Mouse (Mus musculus): ENCODE data around the gene Acp4.
"Not testable (repeated sequence)": the region's sequence is repeated elsewhere in the genome, so short reads cannot be mapped to it uniquely, and the experiment has no call there.

Gene Acp4

DNA sequence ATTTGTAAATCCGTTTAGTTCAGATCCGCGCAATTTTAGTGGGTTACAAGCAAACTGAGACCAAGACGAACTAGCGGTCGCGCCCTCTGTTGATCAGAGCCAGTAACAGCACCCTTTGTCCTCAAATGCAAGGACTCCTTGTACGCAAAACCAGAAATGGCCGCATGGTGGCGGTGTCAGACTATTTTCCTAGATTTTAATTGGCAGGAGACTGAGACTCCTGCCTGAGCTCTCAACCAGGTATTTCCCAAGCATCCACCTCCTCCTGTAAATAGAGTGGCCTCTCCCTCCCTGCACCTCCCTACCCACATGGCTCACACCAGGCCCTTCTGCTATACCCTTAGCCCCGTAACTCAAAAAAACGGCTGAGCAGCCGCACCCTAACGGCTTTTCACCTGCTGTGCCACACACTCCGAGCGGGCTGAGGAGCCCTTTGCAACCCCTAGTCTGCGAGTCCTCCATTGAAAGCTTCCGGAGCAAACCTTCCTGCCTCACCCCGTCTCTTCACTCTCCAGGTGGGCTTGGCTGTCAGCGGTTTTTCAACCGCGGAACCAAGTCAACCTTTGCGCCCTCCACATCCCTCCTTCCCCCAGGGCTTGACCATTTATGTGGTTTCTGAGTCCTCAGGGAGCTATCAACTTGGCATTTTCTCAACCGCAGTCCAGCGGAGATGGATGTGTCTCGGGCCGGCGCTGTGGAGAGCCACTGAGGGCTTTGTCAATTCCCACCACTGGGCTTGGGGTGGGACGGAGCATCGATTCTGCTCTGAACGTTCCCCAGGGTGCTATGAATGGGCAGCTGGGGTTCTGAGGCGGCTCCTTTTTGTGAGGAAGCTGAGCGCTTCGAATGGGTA lies 5.8 kb upstream of the Acp4 start:
- DNase-seq (ENCODE audit: low spot score in 2 of 2): peak; percentile 99

DNA sequence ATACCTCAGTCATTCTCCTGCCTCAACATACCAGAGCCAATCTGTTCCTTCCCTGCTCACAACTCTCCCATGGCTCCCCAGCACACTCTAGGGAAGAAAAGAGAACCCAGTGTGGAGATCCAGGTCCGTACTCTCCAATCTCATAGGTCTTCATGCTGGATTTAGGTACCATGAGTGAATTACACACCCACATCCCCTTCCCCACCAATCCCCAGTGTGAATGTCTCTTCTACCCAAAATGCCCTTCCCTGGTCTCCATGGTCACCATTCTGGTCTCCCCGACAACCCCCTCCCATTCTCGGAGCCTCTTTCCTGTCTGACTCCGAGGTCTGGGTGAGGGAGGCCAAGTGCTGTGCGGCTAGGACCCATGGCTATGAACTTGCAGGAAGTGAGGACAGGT lies 4.0 kb upstream of the Acp4 start, which contains the start of gene Gm15517:
Gene Gm15517, plus strand, starts transcription at position 301 of the 400 bp plus-strand sequence.
- no peak for DNase-seq (ENCODE audit: low spot score in 2 of 2)

DNA sequence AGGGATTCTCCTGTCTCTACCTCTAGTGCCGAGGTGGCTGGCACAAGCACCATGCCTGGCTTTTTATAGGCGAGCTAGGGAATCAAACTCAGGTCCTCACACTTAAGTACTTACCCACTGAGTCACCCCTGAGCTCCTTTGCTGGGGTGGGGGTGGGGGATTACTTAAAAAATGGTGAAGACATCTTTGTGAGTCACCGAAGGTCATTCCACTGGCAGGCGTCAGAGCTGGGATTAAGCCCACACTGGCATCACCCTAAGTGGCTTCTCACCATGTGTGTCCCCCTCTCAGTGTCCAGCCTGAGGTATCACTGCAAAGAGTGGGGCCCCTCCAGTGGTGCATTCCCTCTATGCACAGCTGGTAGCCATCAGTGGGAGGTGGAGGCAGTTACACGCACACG lies 3.2 kb upstream of the Acp4 start:
- DNase-seq (ENCODE audit: low spot score in 2 of 2): no peak

DNA sequence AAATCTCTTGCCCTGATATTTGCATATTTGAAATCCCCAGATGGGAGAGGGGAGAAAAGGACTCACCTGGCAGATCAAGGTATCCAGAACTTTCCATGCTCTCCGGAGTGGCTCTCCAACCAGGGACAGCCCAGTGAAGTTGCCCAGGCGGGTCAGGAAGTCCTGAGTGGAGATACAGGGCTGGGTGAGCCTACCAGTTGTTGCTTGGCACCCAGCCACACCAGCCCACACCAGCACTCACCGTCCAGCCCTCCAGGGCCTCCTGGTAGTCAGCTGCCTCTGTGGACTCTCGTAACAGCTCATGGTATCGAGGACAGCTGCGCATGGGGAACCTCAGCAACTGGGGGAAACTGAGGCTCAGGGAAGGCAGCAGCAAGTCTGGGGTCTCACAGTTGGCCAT lies 2.2 kb downstream of the Acp4 start:
- no peak for DNase-seq (ENCODE audit: low spot score in 2 of 2)

DNA sequence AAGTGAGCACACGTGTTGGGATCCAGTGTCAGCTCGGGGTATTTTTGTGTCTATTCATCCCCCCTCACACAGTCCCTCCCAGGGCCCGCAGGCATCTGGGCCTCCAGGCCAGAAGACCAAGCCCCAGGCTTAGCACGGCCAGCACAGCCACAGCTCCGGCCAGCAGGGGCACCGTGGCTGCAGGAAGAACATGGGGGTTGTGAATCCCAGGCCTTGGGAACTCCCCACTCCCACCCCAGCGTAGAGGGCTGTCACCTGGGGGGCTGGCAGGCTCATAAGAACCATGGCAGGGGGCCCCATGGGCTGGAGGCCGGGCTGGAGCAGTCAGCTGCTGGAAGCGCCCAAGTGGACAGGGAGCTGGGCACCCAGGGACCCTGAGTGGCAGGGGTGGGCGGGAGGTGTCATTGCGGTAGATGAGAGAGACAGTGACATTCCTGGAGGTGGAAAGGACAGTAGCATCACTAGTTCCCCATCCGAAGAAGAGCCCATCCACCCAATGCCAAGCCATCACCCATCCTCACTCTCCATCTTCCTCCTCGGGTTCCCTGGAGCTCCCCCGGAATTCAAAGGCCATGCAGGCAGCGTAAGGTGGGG lies 4.1 kb downstream of the Acp4 start:
- no peak for DNase-seq (ENCODE audit: low spot score in 2 of 2)

DNA sequence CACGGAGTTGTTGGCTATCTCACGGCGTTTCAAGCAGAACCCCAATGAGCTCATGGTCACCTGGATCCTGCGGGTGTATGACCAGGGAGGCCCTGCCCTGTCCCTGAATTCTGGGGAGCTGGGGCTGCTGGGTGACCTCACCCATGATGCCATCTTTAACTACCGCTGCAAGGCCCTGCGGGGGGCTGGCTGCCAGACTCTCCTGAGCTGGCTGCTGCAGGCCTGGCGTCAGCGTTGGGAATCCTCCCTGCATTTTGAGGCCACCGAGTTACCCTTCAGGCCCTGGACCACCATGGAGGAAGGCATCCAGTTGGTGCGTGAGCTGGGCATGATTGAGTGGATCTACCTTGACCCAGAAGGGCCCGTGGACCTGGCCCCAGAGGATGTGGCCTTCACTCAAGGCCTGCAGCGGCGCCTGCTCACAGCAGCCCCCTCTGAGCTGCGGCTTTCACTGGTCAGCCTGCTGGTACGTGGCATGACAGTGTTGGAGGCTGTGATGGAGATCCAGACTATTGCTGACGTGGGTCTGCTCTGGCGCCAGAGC lies 6.4 kb downstream of the Acp4 start:
- not testable (repeated sequence) for DNase-seq (ENCODE audit: low spot score in 2 of 2)

DNA sequence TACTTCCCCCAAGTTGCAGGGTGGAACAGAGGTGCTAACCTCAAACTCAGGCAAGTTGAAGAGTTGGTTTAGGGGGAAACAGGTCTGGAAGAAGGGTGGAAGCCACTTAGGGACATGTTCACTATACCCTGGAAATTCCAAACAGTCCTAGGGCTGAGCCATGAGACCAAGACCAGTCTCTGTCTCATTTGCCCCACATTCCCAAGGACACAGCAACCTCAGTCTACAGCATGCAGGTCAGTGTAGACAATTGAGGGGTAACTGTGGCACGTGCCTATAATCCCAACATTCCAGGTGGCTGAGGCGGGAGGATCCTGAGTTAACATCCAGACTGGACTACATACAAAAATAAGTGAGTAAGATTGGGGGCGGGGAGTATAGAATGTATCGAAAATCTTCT lies 7.9 kb downstream of the Acp4 start:
- DNase-seq (ENCODE audit: low spot score in 2 of 2): no peak

DNA sequence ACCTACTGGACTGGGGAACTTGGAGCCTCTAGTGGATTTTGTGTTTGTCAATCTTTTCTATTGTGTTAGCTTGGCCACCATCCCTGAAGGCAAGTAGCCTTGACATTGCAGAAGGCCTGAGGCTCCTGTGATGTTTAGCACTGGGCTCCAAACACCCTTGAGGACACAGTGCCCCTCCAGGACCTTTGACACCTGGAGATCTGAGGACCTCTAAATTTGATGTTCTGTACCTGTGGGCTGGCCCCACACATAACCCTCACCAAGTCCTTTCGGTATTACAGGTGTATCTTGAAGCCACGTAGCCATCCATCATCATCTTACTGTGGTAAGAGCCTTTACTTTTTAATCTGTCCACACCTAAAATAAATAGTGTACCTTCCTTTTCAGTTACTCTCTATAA lies 9.2 kb downstream of the Acp4 start:
- DNase-seq (ENCODE audit: low spot score in 2 of 2): no peak

DNA sequence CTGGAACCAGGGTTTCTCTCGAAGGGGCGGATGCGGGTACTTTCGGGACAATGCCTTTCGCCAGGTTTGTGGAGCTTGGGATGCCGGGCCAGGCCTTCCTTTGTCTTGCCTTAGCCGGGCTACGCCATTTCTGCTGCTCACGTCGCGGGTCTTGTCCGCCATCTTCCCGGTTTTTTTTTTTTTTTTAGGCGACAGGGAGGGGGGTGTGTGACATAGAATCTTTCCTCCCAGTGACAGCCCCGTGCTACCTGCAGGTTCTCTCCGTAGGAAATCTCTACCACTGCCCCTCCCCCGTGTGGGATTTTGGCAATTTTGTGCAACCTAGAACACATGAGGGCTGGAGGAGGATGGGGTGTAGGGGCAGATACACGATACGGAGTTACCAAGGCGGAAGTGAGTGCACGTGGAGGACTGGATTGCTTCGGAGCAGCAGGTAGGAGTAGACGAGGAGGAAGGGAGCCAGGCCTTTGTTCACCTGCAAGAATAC lies 10.2 kb downstream of the Acp4 start:
- DNase-seq (ENCODE audit: low spot score in 2 of 2): peak; percentile 45 to 58

DNA sequence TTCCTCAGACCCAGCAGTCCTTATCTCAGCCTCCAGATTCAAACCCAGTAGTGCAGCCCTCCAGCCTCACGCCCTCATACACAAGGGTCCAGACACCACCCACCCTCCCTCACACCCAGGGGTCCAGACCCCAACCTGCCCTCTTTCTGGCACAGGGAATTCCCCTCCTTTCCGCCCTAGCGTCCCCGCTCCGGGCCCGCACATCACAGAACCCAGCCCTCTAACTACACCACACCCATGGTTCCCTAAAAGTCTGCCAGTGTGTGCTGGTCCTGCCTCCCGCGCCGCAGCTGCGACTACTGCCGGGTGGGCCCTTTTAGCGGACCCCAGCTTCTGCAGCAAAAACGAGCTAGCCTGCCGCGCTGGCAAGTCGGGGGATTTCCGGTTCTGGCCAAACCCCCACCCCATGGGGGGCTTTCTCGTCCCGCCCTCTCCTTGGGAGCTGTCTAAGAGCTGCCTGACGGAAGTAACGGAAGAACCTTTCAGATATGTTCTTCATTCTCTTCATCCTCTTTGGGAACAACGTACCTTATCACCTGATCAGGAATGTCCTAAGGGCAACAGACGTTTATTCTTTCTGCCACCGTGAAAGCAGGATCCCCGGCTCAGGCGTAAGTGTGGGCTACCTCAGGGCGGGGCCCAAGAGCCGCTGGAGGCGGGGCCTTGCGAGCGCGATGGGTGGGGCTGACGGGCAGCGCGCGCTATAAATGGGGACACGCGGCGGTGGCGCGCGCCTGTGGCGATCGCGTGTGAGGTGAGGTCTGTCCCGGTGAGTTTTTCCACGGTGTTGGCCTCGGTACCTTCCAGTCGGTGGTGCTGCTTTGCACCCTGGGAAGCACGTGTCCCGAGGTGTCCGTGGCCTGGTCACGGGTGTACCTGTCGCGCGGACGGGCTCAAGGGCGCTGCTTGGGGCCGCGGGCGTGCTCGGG lies 10.9 kb downstream of the Acp4 start, which contains the start of the genes 1700028J19Rik and 2410002F23Rik:
Gene 1700028J19Rik, minus strand, starts transcription at position 641 of the 929 bp plus-strand sequence.
Gene 2410002F23Rik, plus strand, starts transcription at position 668 of the 929 bp plus-strand sequence.
- DNase-seq (ENCODE audit: low spot score in 2 of 2): peak; percentile 92 to 94

DNA sequence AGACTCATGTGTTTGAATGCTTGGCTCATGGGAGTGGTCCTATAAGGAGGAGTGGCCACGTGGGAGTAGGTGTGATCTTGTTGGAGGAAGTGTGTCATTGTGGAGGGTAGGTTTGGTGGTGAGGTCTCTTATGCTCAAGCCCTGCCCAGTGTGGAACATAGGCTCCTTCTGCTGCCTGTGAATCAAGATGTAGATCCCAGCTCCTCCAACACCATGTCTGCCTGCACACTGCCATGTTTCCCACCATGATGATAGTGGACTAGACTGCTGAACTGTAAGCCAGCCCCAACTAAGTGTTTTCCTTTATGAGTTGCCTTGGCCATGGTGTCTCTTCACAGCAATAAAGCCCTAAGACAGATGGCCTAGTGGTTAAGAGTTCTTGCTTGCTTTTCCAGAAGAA lies 13.1 kb downstream of the Acp4 start:
- DNase-seq (ENCODE audit: low spot score in 2 of 2): no peak

DNA sequence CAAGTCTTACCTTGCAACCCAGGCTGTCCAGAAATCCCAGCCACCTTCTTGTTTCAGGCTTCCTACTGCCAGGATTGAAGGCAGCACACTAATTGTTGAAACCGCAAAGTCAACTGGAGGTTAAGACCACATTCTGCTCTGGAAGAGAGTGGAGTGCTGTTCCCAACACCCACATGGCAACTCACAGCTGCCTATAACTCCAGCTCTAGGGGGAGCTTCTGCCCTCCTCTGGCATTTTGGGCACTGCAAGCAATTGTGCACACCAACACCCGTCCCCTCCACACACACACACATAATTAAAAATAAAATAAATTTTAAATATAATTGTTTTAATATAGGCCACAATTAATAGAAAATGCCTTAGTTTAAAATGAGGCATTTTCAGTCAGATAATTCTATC lies 16.0 kb downstream of the Acp4 start:
- DNase-seq (ENCODE audit: low spot score in 2 of 2): no peak

DNA sequence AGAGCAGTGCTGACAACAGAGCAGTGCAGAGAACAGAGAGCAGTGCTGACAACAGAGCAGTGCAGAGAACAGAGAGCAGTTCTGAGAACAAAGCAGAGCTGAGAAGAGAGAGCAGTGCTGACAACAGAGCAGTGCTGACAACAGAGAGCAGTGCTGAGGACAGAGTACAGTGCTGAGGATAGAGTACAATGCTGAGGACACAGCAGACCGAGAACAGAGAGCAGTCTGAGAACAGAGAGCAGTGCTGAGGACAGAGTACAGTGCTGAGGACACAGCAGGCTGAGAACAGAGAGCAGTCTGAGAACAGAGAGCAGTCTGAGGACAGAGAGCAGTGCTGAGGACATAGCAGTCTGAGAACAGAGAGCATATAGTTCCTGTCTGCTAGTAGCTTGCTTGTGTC lies 16.5 kb downstream of the Acp4 start:
- DNase-seq (ENCODE audit: low spot score in 2 of 2): no peak

DNA sequence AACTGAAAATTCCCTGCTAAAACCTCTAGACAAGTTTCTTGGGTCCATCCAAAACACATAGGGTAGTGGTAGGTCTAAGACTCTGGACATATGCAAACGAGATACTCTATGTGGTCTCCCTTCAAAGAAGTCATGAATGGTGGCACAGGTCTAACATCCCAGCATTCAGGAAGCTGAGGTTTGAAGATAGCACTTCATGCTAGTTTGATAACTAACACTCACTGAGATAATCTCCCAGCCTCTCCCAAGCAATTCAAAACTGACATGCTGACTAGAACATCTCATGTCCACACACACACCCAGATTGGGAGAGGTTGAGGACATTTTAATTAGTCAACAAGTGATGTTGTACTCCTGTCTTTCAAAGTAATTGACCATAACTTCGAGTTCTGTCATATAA lies 17.3 kb downstream of the Acp4 start:
- DNase-seq (ENCODE audit: low spot score in 2 of 2): no peak

DNA sequence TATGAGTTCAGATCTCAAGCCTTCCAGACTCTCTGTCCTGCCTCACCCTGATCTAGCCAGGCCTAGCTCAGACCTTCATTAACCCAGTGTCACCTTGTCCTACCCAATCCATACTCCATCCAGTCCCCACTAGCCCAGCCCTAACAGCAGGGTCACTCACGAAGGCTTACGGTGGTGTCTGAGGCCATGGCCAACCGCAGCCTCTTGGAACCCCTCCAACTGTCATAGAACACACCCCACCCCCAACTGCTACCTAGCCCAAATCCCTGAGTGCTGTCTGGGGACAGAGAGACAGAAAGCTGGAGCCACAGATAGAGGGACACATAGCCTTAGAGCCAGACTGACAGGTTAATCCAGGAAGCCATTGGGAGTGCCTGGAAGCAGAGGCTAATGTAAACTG lies 21.3 kb downstream of the Acp4 start, which contains the start of gene Gm36864:
Gene Gm36864, plus strand, starts transcription at position 269 of the 400 bp plus-strand sequence.
- no peak for DNase-seq (ENCODE audit: low spot score in 2 of 2)

DNA sequence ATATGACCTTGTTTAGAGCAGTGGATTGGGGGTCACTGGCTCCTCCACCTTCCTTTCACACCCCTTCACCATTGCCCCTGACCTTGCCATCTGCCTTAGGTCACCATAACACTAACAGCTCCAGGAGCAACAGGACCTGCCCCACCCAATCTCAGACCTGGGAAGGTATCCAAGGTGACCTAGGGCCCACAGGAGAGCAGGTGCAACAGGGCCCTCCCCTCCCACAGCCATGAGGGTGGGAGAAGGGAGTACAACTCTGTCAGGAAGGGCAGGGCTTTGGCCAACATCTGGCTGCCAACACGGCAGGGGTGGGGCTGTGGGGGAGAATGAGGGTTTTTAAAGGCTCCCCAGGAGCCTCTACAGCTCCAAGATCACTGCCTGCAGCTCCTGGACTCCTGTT lies 32.1 kb downstream of the Acp4 start, which contains the start of gene Klk1:
Gene Klk1, plus strand, starts transcription at position 285 of the 400 bp plus-strand sequence.
- DNase-seq (ENCODE audit: low spot score in 2 of 2): no peak

DNA sequence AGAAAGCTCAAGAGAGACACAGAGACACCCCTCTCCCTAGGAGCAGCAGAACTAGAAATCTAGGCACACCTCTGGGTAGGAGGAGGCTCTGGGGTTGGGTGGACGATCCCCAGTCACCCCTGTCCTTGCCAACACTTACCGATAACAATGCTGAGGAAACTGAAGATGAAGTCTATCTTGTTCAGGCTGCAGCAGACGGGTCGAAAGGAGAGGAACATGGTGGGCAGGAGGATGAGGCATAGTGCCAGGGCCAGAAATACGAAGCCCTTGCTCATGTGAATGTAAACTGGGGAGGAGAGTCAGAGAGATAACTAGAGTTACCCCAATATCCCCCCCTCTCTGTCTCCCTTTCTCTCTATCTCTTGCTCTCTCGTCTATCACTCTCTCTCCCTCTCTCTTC lies 34.8 kb downstream of the Acp4 start:
- DNase-seq (ENCODE audit: low spot score in 2 of 2): not testable (repeated sequence)

DNA sequence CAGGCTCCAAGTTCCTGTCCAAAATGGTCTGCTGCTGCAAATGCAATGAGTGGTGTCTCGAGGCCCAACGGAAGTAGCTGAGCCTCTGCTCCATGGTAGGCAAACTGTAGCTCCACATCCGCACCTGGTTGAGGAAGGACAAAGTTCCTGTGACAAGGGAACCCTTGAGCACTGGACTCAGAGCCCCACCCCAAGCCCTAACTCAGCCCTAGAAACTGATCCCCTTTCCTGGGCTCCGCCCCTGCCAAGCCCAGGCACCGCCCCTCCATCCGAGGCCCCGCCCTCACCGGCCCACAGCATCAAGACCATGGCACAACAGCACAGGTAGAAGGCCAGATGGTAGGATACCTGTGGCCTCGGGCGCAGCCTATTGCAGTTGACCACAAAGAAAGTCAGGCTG lies 35.6 kb downstream of the Acp4 start:
- DNase-seq (ENCODE audit: low spot score in 2 of 2): not testable (repeated sequence)

DNA sequence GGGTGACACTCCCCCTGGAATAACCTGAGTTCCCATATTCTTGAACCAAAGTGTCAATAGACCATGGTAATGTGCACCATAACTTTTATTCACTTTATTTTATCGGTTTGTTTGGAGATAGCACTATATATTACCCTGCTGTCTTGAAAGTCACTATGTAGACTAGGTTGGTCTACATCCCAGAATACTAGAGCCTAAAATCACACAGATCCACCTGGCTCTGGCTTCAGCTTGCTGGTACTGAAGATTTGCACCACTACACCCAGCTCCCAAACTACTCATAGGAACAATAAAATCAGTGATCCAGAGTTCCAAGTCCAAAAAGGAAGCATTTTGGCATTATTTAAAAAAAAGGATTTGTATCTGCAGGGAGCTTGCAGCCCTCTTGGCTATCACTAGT lies 41.5 kb downstream of the Acp4 start, which contains the start of gene Klk1b5:
Gene Klk1b5, plus strand, starts transcription at position 301 of the 400 bp plus-strand sequence.
- DNase-seq (ENCODE audit: low spot score in 2 of 2): no peak

DNA sequence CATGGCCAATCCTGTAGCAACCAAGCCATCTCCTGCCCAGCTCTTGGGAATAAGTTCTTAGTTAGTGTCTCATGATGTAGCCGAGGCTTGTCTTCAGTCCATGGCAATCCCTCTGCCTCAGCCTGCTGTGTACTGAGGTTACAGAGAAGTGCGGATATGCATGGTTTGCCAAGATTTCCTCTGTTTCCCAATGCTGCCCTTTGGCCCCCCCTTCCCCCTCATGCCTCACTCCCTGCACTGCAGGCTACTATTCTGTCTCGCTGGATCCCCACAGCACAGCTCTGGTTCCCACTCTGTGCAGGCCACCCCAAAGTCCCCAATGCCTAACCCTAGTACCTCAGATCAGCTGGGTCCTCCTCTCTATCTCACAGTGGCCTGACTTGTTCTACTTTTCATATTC lies 48.9 kb downstream of the Acp4 start:
- DNase-seq (ENCODE audit: low spot score in 2 of 2): no peak

DNA sequence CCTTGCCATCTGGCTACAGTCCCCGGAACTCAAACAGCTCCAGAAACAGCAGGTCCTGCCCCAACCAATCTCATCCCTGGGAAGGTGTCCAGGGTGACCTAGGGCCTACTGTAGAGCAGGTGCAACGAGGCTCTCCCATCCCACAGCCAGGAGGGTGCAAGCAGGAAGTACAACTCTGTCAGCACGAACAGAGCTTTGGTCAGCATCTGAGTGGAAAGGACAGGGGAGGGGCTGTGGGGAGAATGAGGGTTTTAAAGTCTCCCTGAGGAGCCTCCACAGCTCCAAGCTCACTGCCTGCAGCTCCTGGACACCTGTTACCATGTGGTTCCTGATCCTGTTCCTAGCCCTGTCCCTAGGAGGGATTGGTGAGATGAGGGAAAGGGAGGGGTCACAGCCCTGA lies 50.0 kb downstream of the Acp4 start, which contains the start of gene Klk1b4:
Gene Klk1b4, plus strand, starts transcription at position 301 of the 400 bp plus-strand sequence.
- not testable (repeated sequence) for DNase-seq (ENCODE audit: low spot score in 2 of 2)

All from frontal cortex, postnatal 36 days (tissue).